Mouse (Mus musculus) layer of hippocampus, adult 9-10 months (tissue): ENCODE results near the gene Glipr1l3.
A peak's percentile ranks its signal among the peaks of the same experiment; 100 is the strongest.
"Not testable (repeated sequence)": the region's sequence is repeated elsewhere in the genome, so short reads cannot be mapped to it uniquely, and the experiment has no call there.

Experiments
- DNase-seq: peaks from one replicate; pipeline ENCODE4 v3.0.0; 2022; ENCODE audit warnings: low spot score

Gene Glipr1l3

DNA sequence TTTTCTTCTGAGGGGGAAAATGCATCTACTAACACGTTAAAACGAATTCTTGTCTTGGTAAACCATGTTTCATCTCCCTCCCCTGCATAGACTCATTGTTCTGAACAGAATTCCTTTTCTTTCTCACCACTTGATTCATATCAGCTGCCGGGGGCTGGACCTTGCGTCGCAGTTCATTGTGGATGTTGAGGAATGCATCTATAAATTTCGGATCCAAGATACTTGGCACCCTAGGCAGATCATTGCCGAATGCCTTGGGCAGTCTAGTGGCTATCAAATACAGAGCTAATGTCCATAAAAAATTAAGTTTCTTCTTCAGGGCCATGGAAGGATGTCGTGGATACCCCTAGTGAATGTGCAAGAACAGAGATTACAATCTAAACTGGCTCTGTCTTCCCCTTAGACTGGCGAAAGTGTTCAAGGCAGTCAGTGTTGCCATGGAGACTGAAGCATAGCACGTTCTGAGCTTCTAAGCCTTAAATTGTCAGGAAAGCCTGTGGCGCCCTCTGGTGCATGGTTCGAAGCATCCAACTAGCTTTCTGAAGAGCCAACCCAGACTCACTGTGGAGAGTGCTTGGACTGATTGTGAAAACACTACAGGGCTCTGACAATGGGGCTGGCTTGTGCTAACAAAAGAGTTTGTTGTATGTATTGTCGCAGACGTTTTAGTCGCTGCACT, at the start of gene Glipr1l3:
TSS of gene Glipr1l3 (minus strand) at position 446 of the 679 bp plus-strand sequence.
- peak; percentile 87 for DNase-seq

GRCm38 (mm10) chr10:112203463-112203862, 43.3 kb upstream of the Glipr1l3 start:
- DNase-seq: peak; percentile 40

DNA sequence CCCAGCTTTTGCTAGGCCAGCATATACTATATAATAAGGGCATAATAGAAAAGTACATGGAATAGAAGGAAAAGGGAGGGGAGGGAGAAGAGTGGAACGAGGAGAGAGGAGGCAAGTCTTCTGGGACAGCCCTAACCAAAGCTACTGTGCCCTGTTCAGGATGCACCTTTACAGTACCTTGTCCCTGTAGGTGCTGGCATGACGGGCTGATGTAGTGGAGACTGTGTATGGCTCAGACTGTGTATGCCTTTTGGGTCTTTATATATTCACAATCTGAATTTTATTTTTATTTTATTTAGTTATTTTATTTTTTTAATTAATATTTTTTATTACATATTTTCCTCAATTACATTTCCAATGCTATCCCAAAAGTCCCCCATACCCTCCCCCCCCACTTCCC, 33.8 kb upstream of the Glipr1l3 start:
- DNase-seq: not testable (repeated sequence)

GRCm38 (mm10) chr10:112177027-112177426, 16.9 kb upstream of the Glipr1l3 start:
- not testable (repeated sequence) for DNase-seq

GRCm38 (mm10) chr10:112163168-112163766, 3.1 kb upstream of the Glipr1l3 start, which contains the start of gene Caps2:
Gene Caps2, plus strand, starts transcription at chr10:112163621.
- DNase-seq: no peak

DNA sequence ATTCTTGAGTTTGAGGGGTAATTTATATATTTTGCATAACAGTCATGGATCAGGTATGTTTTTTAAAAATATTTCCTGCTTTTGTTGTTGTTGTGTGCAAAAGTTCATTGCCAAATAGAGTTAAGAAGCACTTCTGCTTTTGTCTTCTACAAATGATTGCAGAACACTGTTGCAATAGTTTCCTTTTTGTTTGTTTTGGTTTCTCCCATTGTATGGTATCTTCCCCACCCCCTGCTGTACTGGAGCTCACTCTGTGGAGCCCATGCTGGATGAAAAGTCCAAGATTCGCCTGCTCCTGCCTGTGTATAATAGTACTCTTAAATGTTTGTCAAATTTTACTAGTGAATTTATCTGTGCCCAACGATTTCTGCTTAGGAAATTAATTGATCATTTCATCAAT, 20.3 kb downstream of the Glipr1l3 start:
- no peak for DNase-seq

DNA sequence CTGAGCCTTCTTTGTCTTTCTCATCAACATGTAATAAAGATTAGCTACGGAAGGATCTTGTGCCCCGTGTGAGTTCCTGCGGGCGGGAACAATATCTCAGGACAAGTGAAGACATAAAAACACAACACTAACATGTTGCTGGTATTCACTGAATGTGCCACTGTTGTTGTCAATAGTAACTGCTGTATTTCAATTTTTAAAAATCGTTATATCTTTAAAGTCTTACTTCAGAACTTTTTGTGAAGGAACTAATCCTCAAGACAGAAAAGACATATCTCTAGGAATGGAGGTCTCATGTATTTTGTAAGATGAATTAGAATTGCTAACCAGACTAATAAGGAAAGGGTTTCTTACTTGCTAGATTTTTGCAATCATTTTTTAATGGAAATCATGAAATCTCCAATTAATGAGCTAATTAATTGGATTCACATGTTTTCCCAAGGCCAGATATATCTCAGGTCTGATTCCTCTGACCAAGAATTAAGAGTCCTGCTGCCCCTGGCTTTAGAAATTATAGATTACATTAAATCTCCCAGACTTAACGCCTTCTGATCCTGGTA, 21.2 kb downstream of the Glipr1l3 start:
- DNase-seq: no peak

DNA sequence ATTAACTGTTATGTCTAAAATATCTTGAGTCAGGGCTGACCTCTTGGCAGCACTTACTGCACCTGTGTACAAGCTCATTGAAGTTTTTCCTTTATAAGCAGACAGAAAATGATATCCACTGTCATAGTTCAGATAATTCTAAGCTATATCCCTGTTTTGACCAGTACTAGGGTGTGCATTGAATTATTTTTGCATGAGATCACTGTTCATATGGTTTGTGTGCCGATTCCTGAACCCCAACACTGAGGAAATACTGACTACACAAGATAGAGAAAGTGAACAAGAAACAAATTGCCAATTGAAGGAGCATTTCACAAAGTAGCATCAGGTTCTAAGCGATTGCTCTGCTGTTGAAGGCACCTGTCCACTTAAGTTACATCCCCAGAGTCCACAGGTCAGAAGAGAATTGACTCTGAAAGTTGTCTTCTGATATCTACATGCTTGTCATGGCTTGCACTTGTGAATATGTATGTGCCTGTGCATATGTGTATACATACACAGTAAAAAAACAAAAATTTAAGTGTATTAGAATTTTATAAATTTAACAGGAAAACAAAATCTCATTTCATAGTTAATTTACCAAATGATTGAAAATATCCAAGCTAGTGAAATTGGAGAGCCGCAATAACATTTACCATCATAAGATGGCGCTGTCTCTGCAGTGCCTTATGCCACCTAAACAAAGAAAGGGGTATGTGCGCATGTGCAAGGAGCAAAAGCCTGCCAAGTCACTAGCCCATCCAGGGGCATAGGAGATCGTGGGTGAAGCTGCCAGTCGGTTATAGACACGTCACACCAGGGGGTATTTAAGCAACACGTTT, 21.9 kb downstream of the Glipr1l3 start:
- DNase-seq: peak; percentile 35

DNA sequence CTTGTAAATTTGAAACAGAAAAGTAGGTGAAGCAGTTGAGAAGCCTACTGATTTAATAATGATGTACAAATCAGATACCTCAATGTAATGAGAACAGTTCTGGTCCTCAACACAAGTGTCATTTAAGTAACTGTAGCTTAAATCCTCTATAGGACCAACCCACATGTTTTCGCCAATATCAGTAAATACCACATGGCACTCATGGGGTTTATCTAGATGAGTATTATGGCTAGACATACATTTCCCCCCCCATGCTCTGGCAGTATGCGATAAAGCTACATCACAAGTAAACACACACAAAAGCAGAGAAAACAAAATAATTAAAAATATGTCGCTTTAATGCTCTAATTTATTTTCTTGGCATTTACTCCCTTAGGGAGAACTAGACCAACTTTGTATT, 27.9 kb downstream of the Glipr1l3 start:
- DNase-seq: no peak

GRCm38 (mm10) chr10:112127682-112128230, 32.4 kb downstream of the Glipr1l3 start:
- DNase-seq: not testable (repeated sequence)

- not testable (repeated sequence) for DNase-seq
These were observed 35.0 kb downstream of the Glipr1l3 start for GRCm38 (mm10) chr10:112125090-112125489.

GRCm38 (mm10) chr10:112110401-112110800, 49.7 kb downstream of the Glipr1l3 start:
- no peak for DNase-seq

GRCm38 (mm10) chr10:112105785-112106184, 54.3 kb downstream of the Glipr1l3 start:
- peak; percentile 62 for DNase-seq
